Mouse (Mus musculus) cerebellum, adult 11 months (tissue): ENCODE measurements around the gene Acap3.
A peak's percentile ranks its signal among the peaks of the same experiment; 100 is the strongest.

ENCODE experiments used
- DNase-seq: peaks from one replicate; pipeline ENCODE4 v3.0.0; 2022

The Acap3 gene

DNA sequence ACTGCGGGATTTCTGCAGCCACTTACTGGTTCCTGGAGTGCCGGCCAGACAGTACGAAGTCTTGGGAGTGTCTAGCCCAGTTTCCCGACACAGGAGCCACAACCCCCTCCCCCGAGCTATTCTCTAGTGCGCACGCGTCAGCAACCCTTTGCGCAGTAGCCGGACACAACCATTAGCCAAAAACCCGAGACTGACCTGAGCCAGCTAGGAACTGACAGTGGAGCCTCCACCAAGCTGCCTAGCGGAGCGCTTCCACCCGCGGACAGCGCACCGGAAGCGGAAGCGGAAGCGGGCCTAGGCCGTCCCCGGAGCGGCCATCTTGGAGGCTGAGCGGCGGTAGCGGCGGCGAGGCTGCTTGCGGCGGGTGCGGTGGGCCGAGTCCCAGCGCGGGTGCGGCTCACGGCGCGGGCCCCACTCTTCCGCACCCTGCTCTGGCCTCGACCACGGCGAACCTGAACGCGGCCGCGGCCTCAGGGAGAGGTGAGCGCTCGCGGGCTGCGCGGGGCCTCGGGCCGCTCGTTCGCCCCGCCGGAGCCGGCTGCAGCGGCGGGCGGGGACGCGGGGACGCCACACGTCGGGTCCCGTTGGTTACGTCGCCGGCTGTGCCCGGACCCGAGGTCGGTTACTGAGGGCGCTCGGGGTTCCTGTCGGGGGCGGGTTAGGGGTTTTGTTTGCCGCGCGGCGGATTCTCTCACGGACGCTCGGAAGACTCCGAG, 52.1 kb downstream of the Acap3 start, which contains the start of gene Ube2j2:
TSS of gene Ube2j2 (plus strand) at position 298 of the 716 bp plus-strand sequence.
- peak; percentile 97 for DNase-seq

DNA sequence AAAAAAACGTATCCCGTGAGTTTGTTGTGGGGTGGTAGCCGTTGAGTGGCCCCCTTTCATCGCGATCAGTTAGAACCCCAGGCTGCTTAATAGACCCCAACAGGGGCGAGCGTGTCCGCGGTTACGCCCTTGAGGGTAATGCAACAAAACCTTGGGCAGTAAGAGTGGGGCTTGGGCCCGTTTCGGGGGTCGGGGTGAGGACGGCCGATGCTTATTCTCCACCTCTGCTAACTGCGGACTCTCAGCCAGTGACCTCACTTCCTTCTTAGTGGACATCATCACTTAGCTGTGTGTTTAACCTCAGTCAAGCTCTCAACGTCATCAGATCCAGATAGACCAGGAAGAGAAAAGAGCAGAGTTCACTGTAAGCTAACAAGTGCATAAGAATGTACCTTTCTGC, 52.6 kb downstream of the Acap3 start:
- no peak for DNase-seq

DNA sequence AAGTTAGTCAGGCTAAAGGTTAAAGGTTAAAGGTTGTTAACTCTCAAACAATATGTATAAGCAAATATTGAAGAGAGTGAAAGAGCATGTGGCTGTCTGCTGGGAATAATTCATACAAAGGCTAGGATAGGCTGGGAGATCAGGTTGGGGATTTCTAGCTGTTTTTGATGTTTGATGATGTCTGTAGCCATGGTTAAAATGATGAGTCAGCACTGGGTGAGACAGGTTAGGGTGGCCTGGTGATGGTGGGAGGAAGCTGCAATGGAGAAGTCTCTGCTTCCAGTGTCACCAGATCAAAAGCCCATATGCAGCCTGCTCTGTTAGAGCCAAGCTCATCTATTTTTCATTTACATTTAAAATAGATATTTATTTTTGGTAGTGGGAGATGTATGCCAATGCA, 55.5 kb downstream of the Acap3 start:
- DNase-seq, result no peak

DNA sequence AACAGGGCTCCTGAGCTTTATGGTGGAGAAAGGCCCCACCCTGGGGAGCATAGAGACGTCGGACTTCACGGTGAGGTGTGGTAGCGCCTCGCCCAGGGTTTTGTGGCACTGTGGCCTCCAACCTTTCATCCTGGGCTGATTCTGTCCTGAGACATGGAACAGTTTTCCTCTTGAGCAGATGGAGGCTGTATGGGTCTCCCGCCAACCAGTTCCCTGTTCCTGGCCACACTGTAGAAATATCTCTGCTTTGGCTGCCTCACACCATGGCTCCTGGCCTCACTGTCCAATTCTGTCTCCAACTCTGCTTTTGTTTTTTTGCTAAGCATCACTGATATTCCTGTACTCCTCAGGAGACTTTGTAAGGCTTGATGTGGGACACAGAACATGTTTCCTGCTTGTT, 63.9 kb downstream of the Acap3 start:
- DNase-seq, result no peak
